In genomic region chr5:109751391-109752071, GRCm38 (mm10) we compare ENCODE assay signal across 8 mouse cellular contexts. TPM values are rescaled to one million over a fixed set of nuclear protein-coding genes. Genes with fewer than 3 reads are reported as not detected.
DNase-seq lines count a peak whose midpoint lies in the region; ATAC-seq lines count a peak whose summit lies in the region.
"Not testable (repeated sequence)": the region's sequence is repeated elsewhere in the genome, so short reads cannot be mapped to it uniquely, and the experiment has no call there.

Gene 4930522L14Rik (minus strand): TSS chr5:109751886.

- peak within 1 kb of the TSS; percentile 69 for H3K9ac ChIP-seq in hindbrain, embryonic 13.5 days

- H3K4me3 ChIP-seq in hindbrain, embryonic 13.5 days, result peak within 1 kb of the TSS; percentile 53

- peak; percentile 71 for DNase-seq in NIH3T3 (ENCODE audit: low read depth)
- peak; percentile 66 to 72 for DNase-seq in cerebellum, postnatal 10 days
- peak; percentile 16 to 52 for DNase-seq in frontal cortex, postnatal 10 days (ENCODE audit: low spot score in 2 of 2)
- DNase-seq in layer of hippocampus, postnatal 25 days (ENCODE audit: extremely low spot score in 1 of 2, low spot score in 1 of 2), result peak; percentile 54 to 64
- DNase-seq in lung, postnatal 14 days, result peak; percentile 66
- DNase-seq in ovary, postnatal 36 days (ENCODE audit: low spot score), result peak; percentile 72
- DNase-seq in thymus, postnatal 36 days, result peak; percentile 74 to 76

- H3K36me3 ChIP-seq in hindbrain, embryonic 13.5 days, result not testable (repeated sequence)

- under 1% methylated on average over 25 of the region's 25 CpGs for WGBS in hindbrain, embryonic 13.5 days

- H3K4me1 ChIP-seq in hindbrain, embryonic 13.5 days (replicated peaks), result not testable (repeated sequence)

- peak; percentile 97 for ATAC-seq in hindbrain, embryonic 13.5 days (ENCODE audit: low FRiP score)

- H3K9me3 ChIP-seq in hindbrain, embryonic 13.5 days, result not testable (repeated sequence)

- H3K27ac ChIP-seq in hindbrain, embryonic 13.5 days, result peak within 1 kb of the TSS; percentile 52; the same call in 1 of the 2 replicates

- not testable (repeated sequence) for H3K27me3 ChIP-seq in hindbrain, embryonic 13.5 days

- H3K4me2 ChIP-seq in hindbrain, embryonic 13.5 days, result peak within 1 kb of the TSS; percentile 68

RNA-seq across cellular contexts. Expression of gene 4930522L14Rik, which starts in this region (rescaled TPM):
- polyA plus RNA-seq in hindbrain, embryonic 13.5 days (2015; fragmentation: Nextera tagmentation; extraction: Ambion mirVana), result 4.3 and 4.9 TPM in 2 replicates
- 1 to 10 TPM; 3.2 to 3.3 TPM for total RNA-seq in layer of hippocampus, postnatal 25 days (2021)

Comparison
In these comparisons a context has a peak if more than half of its experiments do, and no peak if none do; other contexts are left out.
1. Peak in every context shown above with its lines: DNase-seq, ATAC-seq, H3K4me3 ChIP-seq and H3K27ac ChIP-seq.